Mouse (Mus musculus) liver, embryonic 13.5 days (tissue): Measurements from ENCODE around the gene Sgms1. TPM values are rescaled to one million over a fixed set of nuclear protein-coding genes. Genes with fewer than 3 reads are reported as not detected.

Experiments
- ATAC-seq: fragments of 200-750 bp; cut with Nextera tagmentation; 2 replicates; pipeline ENCODE4 v1.8.0; 2017; ENCODE audit warnings: low read depth, mild to moderate bottlenecking, moderate number of reproducible peaks, moderate library complexity
- DNase-seq: peaks from one replicate; pipeline ENCODE4 v3.0.0; 2022
- H3K27ac ChIP-seq: fragments of 300-500 bp; sonication (generic); 2 replicates; pipeline ENCODE4 v1.5.1; 2015; ENCODE audit warnings: moderate library complexity, mild to moderate bottlenecking, inconsistent platforms
- H3K27me3 ChIP-seq: fragments of 300-500 bp; sonication (generic); 2 replicates; pipeline ENCODE4 v1.6.1; 2015; ENCODE audit warnings: mild to moderate bottlenecking, inconsistent platforms
- H3K36me3 ChIP-seq: fragments of 300-500 bp; sonication (generic); 2 replicates; pipeline ENCODE4 v1.6.1; 2015; ENCODE audit warnings: mild to moderate bottlenecking, inconsistent platforms
- H3K4me1 ChIP-seq: fragments of 300-500 bp; sonication (generic); replicated peaks from 2 replicates; pipeline ENCODE4 v1.6.1; 2015; ENCODE audit warnings: inconsistent platforms
- H3K4me2 ChIP-seq: fragments of 300-500 bp; sonication (generic); 2 replicates; pipeline ENCODE4 v1.6.1; 2015; ENCODE audit warnings: inconsistent platforms, mild to moderate bottlenecking, moderate library complexity
- H3K4me3 ChIP-seq: fragments of 300-500 bp; sonication (generic); replicated peaks from 2 replicates; pipeline ENCODE4 v1.5.1; 2015; ENCODE audit warnings: mild to moderate bottlenecking, inconsistent platforms
- H3K9ac ChIP-seq: fragments of 300-500 bp; sonication (generic); 2 replicates; pipeline ENCODE4 v1.6.1; 2015; ENCODE audit warnings: mild to moderate bottlenecking, inconsistent platforms
- H3K9me3 ChIP-seq: fragments of 300-500 bp; sonication (generic); replicated peaks from 2 replicates; pipeline ENCODE4 v1.6.1; 2016; ENCODE audit warnings: inconsistent platforms
- WGBS: fragments of 180-500 bp; shearing (Covaris S2); methylation state at CpG from one replicate; pipeline ENCODE4 v1.1.7; 2015; ENCODE audit not compliant: insufficient replicate concordance; 5-methylcytosine and 5-hydroxymethylcytosine counted together
- polyA plus RNA-seq: library from polyadenylated mRNA; unstranded; fragments of >200 nt; fragmentation: Nextera tagmentation; extraction: Ambion mirVana; gene quantifications from 2 replicates; pipeline ENCODE4 v1.2.1, GENCODE M21; 2015

Gene Sgms1
- polyA plus RNA-seq, 1 experiment from 2014 or later = 23.4 TPM

- H3K4me1 ChIP-seq = peaks cover 12% of the 10 kb centered on the region
- no peaks in the 10 kb centered on the region for H3K27me3 ChIP-seq
- DNase-seq (no peak), ATAC-seq (no peak)
- H3K36me3 ChIP-seq = no peaks in the 10 kb centered on the region
- no peak overlapping the region for H3K27ac ChIP-seq
- H3K9ac ChIP-seq = no peak overlapping the region
- no peaks in the 10 kb centered on the region for H3K9me3 ChIP-seq
- 65% methylated on average over 3 of the region's 3 CpGs for whole genome bisulfite sequencing
- no peak overlapping the region for H3K4me3 ChIP-seq
- H3K4me2 ChIP-seq = no peak overlapping the region
These were observed 101.7 kb downstream of the Sgms1 start for GRCm38 (mm10) chr19:32287839-32288238.

DNA sequence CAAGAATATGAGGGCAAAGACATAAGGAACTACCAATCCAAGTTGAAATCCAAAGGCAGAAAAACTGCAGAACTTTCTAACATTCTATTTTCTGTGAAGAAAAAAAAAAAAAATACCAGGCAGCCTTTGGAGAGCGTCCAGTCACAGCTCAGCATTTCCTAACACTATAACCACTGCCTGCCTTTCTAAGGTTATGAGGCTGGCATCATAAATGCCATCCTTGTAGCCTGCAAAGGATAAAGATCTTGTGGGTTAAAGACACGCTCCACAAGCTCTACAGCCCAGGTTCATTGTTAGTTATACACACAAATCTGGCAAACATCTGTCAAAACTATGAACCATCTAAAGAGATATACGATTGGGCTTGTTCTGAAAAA is 104.1 kb downstream of the Sgms1 start:
- Histone ChIP-seq H3K4me3 (no peak overlapping the region), H3K36me3 (no peaks in the 10 kb centered on the region), H3K27me3 (no peaks in the 10 kb centered on the region), H3K9ac (no peak overlapping the region), H3K27ac (no peak overlapping the region), H3K9me3 (no peaks in the 10 kb centered on the region), H3K4me1 (peaks cover 18% of the 10 kb centered on the region), H3K4me2 (no peak overlapping the region)
- ATAC-seq = no peak
- DNase-seq = no peak
- 69% methylated on average over 3 of the region's 3 CpGs for whole genome bisulfite sequencing

GRCm38 (mm10) chr19:32284681-32285454 is 104.6 kb downstream of the Sgms1 start:
- H3K4me2 ChIP-seq = no peak overlapping the region
- DNase-seq (no peak), ATAC-seq (no peak)
- no peaks in the 10 kb centered on the region for H3K9me3 ChIP-seq
- H3K36me3 ChIP-seq = no peaks in the 10 kb centered on the region
- H3K27me3 ChIP-seq = no peaks in the 10 kb centered on the region
- H3K4me3 ChIP-seq = no peak overlapping the region
- H3K9ac ChIP-seq = no peak overlapping the region
- H3K4me1 ChIP-seq = peaks cover 23% of the 10 kb centered on the region
- 73% methylated on average over 5 of the region's 5 CpGs for WGBS
- H3K27ac ChIP-seq = no peak overlapping the region

- no peaks in the 10 kb centered on the region for H3K9me3 ChIP-seq
- DNase-seq (no peak), ATAC-seq (no peak)
- WGBS = 76% methylated on average over 4 of the region's 4 CpGs
- no peak overlapping the region for H3K27ac ChIP-seq
- H3K27me3 ChIP-seq = no peaks in the 10 kb centered on the region
- no peak overlapping the region for H3K4me3 ChIP-seq
- H3K4me2 ChIP-seq = no peak overlapping the region
- H3K4me1 ChIP-seq = peaks cover 47% of the 10 kb centered on the region
- no peak overlapping the region for H3K9ac ChIP-seq
- no peaks in the 10 kb centered on the region for H3K36me3 ChIP-seq
These were observed 107.6 kb downstream of the Sgms1 start for GRCm38 (mm10) chr19:32281917-32282316.

- ATAC-seq (no peak), DNase-seq (no peak)
- peaks cover 62% of the 10 kb centered on the region for H3K4me1 ChIP-seq
- H3K27ac ChIP-seq = no peak overlapping the region
- H3K9me3 ChIP-seq = no peaks in the 10 kb centered on the region
- no peaks in the 10 kb centered on the region for H3K27me3 ChIP-seq
- H3K4me3 ChIP-seq = no peak overlapping the region
- H3K9ac ChIP-seq = no peak overlapping the region
- 71% methylated on average over 4 of the region's 4 CpGs for WGBS
- no peak overlapping the region for H3K4me2 ChIP-seq
- no peaks in the 10 kb centered on the region for H3K36me3 ChIP-seq
These were observed 109.1 kb downstream of the Sgms1 start for GRCm38 (mm10) chr19:32280380-32280779.

GRCm38 (mm10) chr19:32279400-32279799 is 110.1 kb downstream of the Sgms1 start:
- Histone ChIP-seq H3K4me3 (no peak overlapping the region), H3K27ac (no peak overlapping the region), H3K4me1 (peaks cover 72% of the 10 kb centered on the region)

GRCm38 (mm10) chr19:32277869-32278268 is 111.6 kb downstream of the Sgms1 start:
- WGBS = 24% methylated on average over 3 of the region's 3 CpGs
- no peak for DNase-seq
- peak overlapping the region; percentile 10 for H3K27ac ChIP-seq

More at GRCm38 (mm10) chr19:32279400-32279799, 110.1 kb downstream of the Sgms1 start:
- whole genome bisulfite sequencing = 72% methylated on average over 6 of the region's 6 CpGs
- ATAC-seq (no peak), DNase-seq (no peak)
- H3K9me3 ChIP-seq = no peaks in the 10 kb centered on the region
- H3K36me3 ChIP-seq = no peaks in the 10 kb centered on the region
- H3K4me2 ChIP-seq = no peak overlapping the region
- no peak overlapping the region for H3K9ac ChIP-seq
- H3K27me3 ChIP-seq = no peaks in the 10 kb centered on the region

DNA sequence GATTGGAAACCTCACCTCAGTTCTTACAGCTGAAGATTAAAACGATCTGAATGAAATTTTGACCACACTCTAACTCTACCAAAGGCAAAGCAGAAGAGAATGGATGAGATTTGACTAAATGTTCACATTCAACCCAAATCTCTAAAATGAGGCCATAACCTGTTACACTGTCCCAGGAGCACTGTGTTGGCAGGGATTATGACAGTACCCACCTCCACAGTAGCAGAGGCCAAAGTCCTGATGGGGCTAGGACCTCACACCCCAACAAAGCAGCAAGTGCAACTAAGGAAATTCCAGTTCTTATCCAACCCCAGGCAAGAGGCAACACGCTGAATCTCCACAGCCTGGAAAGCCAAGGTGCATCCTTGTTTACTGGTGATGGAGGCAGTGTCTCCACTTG is 112.2 kb downstream of the Sgms1 start:
- 64% methylated on average over 2 of the region's 2 CpGs for WGBS
- no peaks in the 10 kb centered on the region for H3K27me3 ChIP-seq
- no peak overlapping the region for H3K4me3 ChIP-seq
- ATAC-seq (no peak), DNase-seq (no peak)
- H3K9me3 ChIP-seq = no peaks in the 10 kb centered on the region
- H3K36me3 ChIP-seq = no peaks in the 10 kb centered on the region
- no peak overlapping the region for H3K4me2 ChIP-seq
- peaks cover 91% of the 10 kb centered on the region for H3K4me1 ChIP-seq
- H3K27ac ChIP-seq = peak overlapping the region; percentile 10; the same call in 1 of the 2 replicates
- H3K9ac ChIP-seq = no peak overlapping the region

More at GRCm38 (mm10) chr19:32277869-32278268, 111.6 kb downstream of the Sgms1 start:
- Histone ChIP-seq H3K4me3 (no peak overlapping the region), H3K36me3 (no peaks in the 10 kb centered on the region), H3K4me2 (no peak overlapping the region), H3K27me3 (no peaks in the 10 kb centered on the region), H3K9me3 (no peaks in the 10 kb centered on the region), H3K9ac (no peak overlapping the region), H3K4me1 (peaks cover 87% of the 10 kb centered on the region)
- peak; percentile 47; the same call in 1 of the 2 replicates for ATAC-seq

DNA sequence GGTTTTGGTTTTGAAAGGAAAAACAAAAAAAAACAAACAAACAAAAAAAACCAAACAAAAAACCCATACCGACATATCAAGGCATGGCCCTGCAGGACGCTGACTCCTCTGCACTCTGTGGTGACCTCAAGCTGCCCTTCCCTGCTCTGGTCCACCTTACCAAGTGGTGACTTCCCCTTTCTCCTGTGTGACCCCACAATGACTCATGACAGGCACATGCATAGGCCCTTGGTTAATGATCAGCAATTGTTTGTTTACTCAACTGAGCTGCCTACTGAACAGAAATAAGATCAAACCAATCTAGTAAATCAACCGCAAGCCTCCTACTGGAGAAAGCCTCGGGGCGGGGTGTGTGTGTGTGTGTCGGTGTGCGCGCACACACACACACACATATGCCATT is 112.7 kb downstream of the Sgms1 start:
- H3K9ac ChIP-seq = no peak overlapping the region
- 53% methylated on average over 8 of the region's 8 CpGs for WGBS
- H3K9me3 ChIP-seq = no peaks in the 10 kb centered on the region
- H3K27me3 ChIP-seq = no peaks in the 10 kb centered on the region
- H3K4me2 ChIP-seq = no peak overlapping the region
- peak overlapping the region; percentile 31 for H3K27ac ChIP-seq
- H3K36me3 ChIP-seq = no peaks in the 10 kb centered on the region
- no peak overlapping the region for H3K4me3 ChIP-seq
- DNase-seq = no peak
- ATAC-seq = no peak
- H3K4me1 ChIP-seq = peaks cover 91% of the 10 kb centered on the region

DNA sequence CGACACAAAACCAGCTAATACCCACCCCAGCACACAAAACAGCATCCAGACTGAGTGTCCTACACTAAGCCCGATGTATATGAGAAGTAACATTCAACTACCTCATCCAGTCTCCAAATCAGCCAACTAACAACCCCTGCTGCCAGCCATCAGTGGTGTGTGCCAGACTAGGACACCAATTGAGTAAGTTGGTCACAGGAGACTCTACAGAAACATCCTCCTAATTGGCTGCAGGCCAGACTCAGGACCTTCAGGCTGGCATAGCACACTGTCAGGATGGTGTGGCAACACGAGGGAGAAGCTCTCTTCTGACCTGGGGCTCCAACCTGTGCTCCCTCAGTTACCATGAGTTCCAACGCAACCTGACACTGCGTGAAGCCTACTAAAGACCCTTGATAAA is 113.3 kb downstream of the Sgms1 start:
- 81% methylated on average over 5 of the region's 5 CpGs for WGBS
- H3K36me3 ChIP-seq = no peaks in the 10 kb centered on the region
- peak overlapping the region; percentile 31; the same call in 1 of the 2 replicates for H3K27ac ChIP-seq
- 0 out of 2 replicates have a peak overlapping the region, but pooled peaks have one; percentile 2 for H3K4me2 ChIP-seq
- no peaks in the 10 kb centered on the region for H3K27me3 ChIP-seq
- H3K9ac ChIP-seq = no peak overlapping the region
- peaks cover 91% of the 10 kb centered on the region for H3K4me1 ChIP-seq
- no peak overlapping the region for H3K4me3 ChIP-seq
- H3K9me3 ChIP-seq = no peaks in the 10 kb centered on the region
- ATAC-seq (no peak), DNase-seq (no peak)

DNA sequence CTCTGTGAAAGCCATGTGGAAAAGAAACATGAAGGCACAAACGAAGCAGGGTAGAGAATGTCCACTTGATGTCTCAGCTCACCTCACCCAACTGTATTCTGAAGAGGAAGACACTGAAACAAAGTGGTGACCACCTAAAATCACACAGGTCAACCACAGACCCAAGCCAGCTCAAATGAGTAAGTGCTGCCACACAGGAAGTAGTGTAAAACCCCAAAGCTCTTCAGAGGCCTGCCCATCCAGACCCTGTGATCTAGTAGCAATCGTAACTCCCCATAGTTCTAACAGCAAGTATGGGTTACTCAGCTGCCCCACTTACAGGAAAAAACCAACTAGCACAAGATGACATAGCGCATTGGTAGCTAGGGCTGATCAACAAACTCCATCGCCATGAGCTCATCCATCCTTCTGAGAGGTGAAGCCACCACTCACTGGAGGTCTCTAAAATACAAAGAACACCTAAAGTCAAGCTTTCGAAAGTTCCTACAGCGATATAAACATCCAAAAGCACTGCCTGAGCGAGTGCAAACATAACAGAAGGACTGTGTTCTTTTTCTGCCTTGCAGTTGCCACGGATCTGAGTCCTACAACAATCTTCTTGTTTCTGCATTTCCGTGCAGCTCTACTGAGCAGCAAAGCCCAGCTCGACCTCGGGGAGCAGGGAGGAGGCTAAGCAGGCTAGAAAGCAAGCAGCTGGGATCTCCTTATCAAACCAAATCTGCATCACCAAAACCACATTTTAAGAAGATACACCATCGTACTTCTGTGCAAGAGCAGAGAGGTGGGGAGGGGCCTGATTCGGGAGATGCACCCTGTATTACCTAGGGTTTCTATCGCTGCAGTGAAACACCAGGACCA is 114.2 kb downstream of the Sgms1 start:
- DNase-seq = no peak
- H3K4me1 ChIP-seq = peaks cover 92% of the 10 kb centered on the region
- peak overlapping the region; percentile 37 for H3K27ac ChIP-seq
- no peak for ATAC-seq
- 47% methylated on average over 14 of the region's 14 CpGs for WGBS
- H3K9me3 ChIP-seq = no peaks in the 10 kb centered on the region
- no peaks in the 10 kb centered on the region for H3K36me3 ChIP-seq
- no peak overlapping the region for H3K9ac ChIP-seq
- H3K4me3 ChIP-seq = no peak overlapping the region
- H3K27me3 ChIP-seq = no peaks in the 10 kb centered on the region
- no peak overlapping the region for H3K4me2 ChIP-seq
